Comparison of ENCODE assay signal across 9 mouse cellular contexts in the genomic region with DNA sequence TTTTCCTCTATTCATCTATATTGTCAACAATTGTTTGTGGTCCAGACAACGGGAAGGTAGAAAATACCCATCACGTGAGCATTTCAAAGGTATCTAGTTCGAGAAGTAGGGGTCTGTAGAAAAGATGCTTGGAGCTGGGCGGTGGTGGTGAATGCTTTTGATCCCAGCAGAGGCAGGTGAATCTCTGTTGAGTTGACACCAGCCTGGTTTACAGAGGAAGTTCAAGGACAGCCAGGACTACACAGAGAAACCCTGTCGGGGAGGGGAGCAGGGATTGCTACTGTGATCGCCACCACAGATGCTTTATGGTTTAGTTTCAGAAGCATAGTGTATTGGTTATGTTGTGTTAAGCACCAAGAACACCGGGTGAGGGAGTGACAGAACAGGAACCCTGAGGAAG. TPM values are rescaled to one million over a fixed set of nuclear protein-coding genes. Genes with fewer than 3 reads are reported as not detected.
DNase-seq lines count a peak whose midpoint lies in the region; ATAC-seq and TF ChIP-seq lines count a peak whose summit lies in the region.
"Had no signal": no experiment of that assay in that cellular context is flagged by ENCODE, and none has a peak within 500 bp of the region (broad histone marks: within the 10 kb centered on the region; RNA-seq: fewer than 3 reads in every experiment).

No protein-coding gene starts in this region.

- H3K27me3 ChIP-seq in heart, embryonic 15.5 days: no peaks in the 10 kb centered on the region
- H3K27me3 ChIP-seq in G1E (ENCODE audit: insufficient read depth, low read length): no peaks in the 10 kb centered on the region
- H3K27me3 ChIP-seq in hindbrain, embryonic 11.5 days (ENCODE audit: control insufficient read depth, insufficient read depth, low read length): no peaks in the 10 kb centered on the region
- H3K27me3 ChIP-seq in midbrain, embryonic 12.5 days: no peaks in the 10 kb centered on the region

- no peak for DNase-seq in heart, postnatal 36 days
- DNase-seq in G1E (ENCODE audit: low spot score): no peak
- no peak for DNase-seq in hindbrain, embryonic 11.5 days (ENCODE audit: low spot score)
- no peak for DNase-seq in left cerebral cortex, adult 9 months (ENCODE audit: low spot score in 2 of 2)
- no peak for DNase-seq in cerebellum, postnatal 36 days
- no peak for DNase-seq in ovary, adult 18-20 months (ENCODE audit: low spot score)
- DNase-seq: kidney, adult 11 months had no signal

- no peaks in the 10 kb centered on the region for H3K9me3 ChIP-seq in heart, embryonic 15.5 days (replicated peaks)
- no peaks in the 10 kb centered on the region for H3K9me3 ChIP-seq in G1E (replicated peaks)
- H3K9me3 ChIP-seq in hindbrain, embryonic 11.5 days (ENCODE audit: control insufficient read depth, low read length): no peaks in the 10 kb centered on the region
- H3K9me3 ChIP-seq in midbrain, embryonic 12.5 days: no peaks in the 10 kb centered on the region

- H3K9ac ChIP-seq in heart, embryonic 15.5 days: peak overlapping the region; percentile 77
- H3K9ac ChIP-seq in hindbrain, embryonic 11.5 days (ENCODE audit: low read depth, low read length): peak overlapping the region; percentile 87
- H3K9ac ChIP-seq in midbrain, embryonic 12.5 days (replicated peaks): peak overlapping the region; percentile 85

- intact Hi-C loops in heart, postnatal 36 days (cut with DNase I): no loop called here

- H3K27ac ChIP-seq in heart, embryonic 15.5 days: no peak overlapping the region
- H3K27ac ChIP-seq in hindbrain, embryonic 11.5 days (ENCODE audit: low read depth, low read length): no peak overlapping the region
- H3K27ac ChIP-seq in midbrain, embryonic 12.5 days (replicated peaks): no peak overlapping the region

- peaks cover 23% of the 10 kb centered on the region for H3K36me3 ChIP-seq in heart, embryonic 15.5 days
- peaks cover 58% of the 10 kb centered on the region for H3K36me3 ChIP-seq in G1E (replicated peaks)
- H3K36me3 ChIP-seq in hindbrain, embryonic 11.5 days (ENCODE audit: control insufficient read depth, insufficient read depth, low read length): no peaks in the 10 kb centered on the region
- peaks cover 20% of the 10 kb centered on the region for H3K36me3 ChIP-seq in midbrain, embryonic 12.5 days

- WGBS in heart, embryonic 15.5 days: 18% methylated on average over 7 of the region's 7 CpGs
- WGBS in hindbrain, embryonic 11.5 days: 30% methylated on average over 7 of the region's 7 CpGs
- WGBS in midbrain, embryonic 12.5 days: 24% methylated on average over 7 of the region's 7 CpGs

- H3K4me1 ChIP-seq in heart, embryonic 15.5 days (replicated peaks): peaks cover 22% of the 10 kb centered on the region
- H3K4me1 ChIP-seq in G1E (ENCODE audit: insufficient read depth, low read depth, low read length): peaks cover 23% of the 10 kb centered on the region
- H3K4me1 ChIP-seq in hindbrain, embryonic 11.5 days (replicated peaks; ENCODE audit: control insufficient read depth, insufficient read depth, low read length): peaks cover 3% of the 10 kb centered on the region; the same call in 1 of the 2 replicates
- H3K4me1 ChIP-seq in midbrain, embryonic 12.5 days: peaks cover 21% of the 10 kb centered on the region

- no peak for ATAC-seq in heart, embryonic 15.5 days (replicated peaks; ENCODE audit: insufficient number of reproducible peaks, insufficient read depth, low FRiP score, low read depth)
- no peak for ATAC-seq in G1E (ENCODE audit: extremely low read depth, insufficient number of reproducible peaks, low FRiP score, poor library complexity, severe bottlenecking)
- no peak for ATAC-seq in hindbrain, embryonic 11.5 days (ENCODE audit: low FRiP score)
- no peak for ATAC-seq in midbrain, embryonic 12.5 days (ENCODE audit: low FRiP score, low read depth)

- H3K4me3 ChIP-seq in heart, embryonic 15.5 days: peak overlapping the region; percentile 79
- H3K4me3 ChIP-seq in G1E (ENCODE audit: low read depth, low read length): peak overlapping the region; percentile 85
- peak overlapping the region; percentile 83 for H3K4me3 ChIP-seq in hindbrain, embryonic 11.5 days (ENCODE audit: low read depth, low read length)
- peak overlapping the region; percentile 64 for H3K4me3 ChIP-seq in midbrain, embryonic 12.5 days

- TF ChIP-seq CTCF in G1E (IDR thresholded peaks at IDR 0.05; ENCODE audit: low read depth, low read length): no peak

- peak overlapping the region; percentile 85 for H3K4me2 ChIP-seq in heart, embryonic 15.5 days
- H3K4me2 ChIP-seq in hindbrain, embryonic 11.5 days (replicated peaks; ENCODE audit: low read depth, low read length): peak overlapping the region; percentile 96
- peak overlapping the region; percentile 87 for H3K4me2 ChIP-seq in midbrain, embryonic 12.5 days (replicated peaks)

RNA-seq across cellular contexts. Expression of a gene that starts 1.0 kb away (rescaled TPM):
- 27.5 and 36.5 TPM in 2 replicates for polyA plus RNA-seq in heart, embryonic 15.5 days (2015; fragmentation: Nextera tagmentation; extraction: Ambion mirVana)
- 10 to 100 TPM; 17.7 to 19.0 TPM for total RNA-seq in heart, postnatal 36 days (2021)
- 68.9 and 87.3 TPM in 2 replicates for total RNA-seq in G1E (2014; fragmentation: Nextera tagmentation)
- total RNA-seq in G1E (2017): 42.3 and 47.8 TPM in 2 replicates
- polyA plus RNA-seq in G1E (2012): 37.5 and 50.8 TPM in 2 replicates
- polyA plus RNA-seq in hindbrain, embryonic 11.5 days (2014; fragmentation: Nextera tagmentation; extraction: Ambion mirVana): 50.4 and 54.0 TPM in 2 replicates
- polyA plus RNA-seq in midbrain, embryonic 12.5 days (2016; fragmentation: Nextera tagmentation; extraction: Ambion mirVana): 53.6 and 54.1 TPM in 2 replicates

RNA-seq across cellular contexts. Expression of a gene that starts 12.9 kb away (rescaled TPM):
- polyA plus RNA-seq in heart, embryonic 15.5 days (2015; fragmentation: Nextera tagmentation; extraction: Ambion mirVana): 2.9 and 4.1 TPM in 2 replicates
- total RNA-seq in heart, postnatal 36 days (2021): not detected
- total RNA-seq in G1E (2014; fragmentation: Nextera tagmentation) (not detected in 2 replicates), G1E (2017) (0.87 and 3.2 TPM in 2 replicates)
- polyA plus RNA-seq in G1E (2012): 1.5 and 2.5 TPM in 2 replicates
- polyA plus RNA-seq in hindbrain, embryonic 11.5 days (2014; fragmentation: Nextera tagmentation; extraction: Ambion mirVana): 7.7 and 8.6 TPM in 2 replicates
- polyA plus RNA-seq in midbrain, embryonic 12.5 days (2016; fragmentation: Nextera tagmentation; extraction: Ambion mirVana): 3.5 and 6.3 TPM in 2 replicates

RNA-seq across cellular contexts. Expression of a gene that starts 14.3 kb away (rescaled TPM):
- 10.6 and 12.6 TPM in 2 replicates for polyA plus RNA-seq in heart, embryonic 15.5 days (2015; fragmentation: Nextera tagmentation; extraction: Ambion mirVana)
- 10 to 100 TPM; 10.4 to 12.1 TPM for total RNA-seq in heart, postnatal 36 days (2021)
- total RNA-seq in G1E (2014; fragmentation: Nextera tagmentation) (3.2 and 9.3 TPM in 2 replicates), G1E (2017) (4.0 and 5.6 TPM in 2 replicates)
- polyA plus RNA-seq in G1E (2012): 2.5 and 3.9 TPM in 2 replicates
- 11.9 and 16.4 TPM in 2 replicates for polyA plus RNA-seq in hindbrain, embryonic 11.5 days (2014; fragmentation: Nextera tagmentation; extraction: Ambion mirVana)
- 11.9 and 16.1 TPM in 2 replicates for polyA plus RNA-seq in midbrain, embryonic 12.5 days (2016; fragmentation: Nextera tagmentation; extraction: Ambion mirVana)

RNA-seq across cellular contexts. Expression of a gene that starts 14.5 kb away (rescaled TPM):
- 27.9 and 32.3 TPM in 2 replicates for polyA plus RNA-seq in heart, embryonic 15.5 days (2015; fragmentation: Nextera tagmentation; extraction: Ambion mirVana)
- total RNA-seq in heart, postnatal 36 days (2021): 10 to 100 TPM; 42.3 to 43.1 TPM
- 38.2 and 52.2 TPM in 2 replicates for total RNA-seq in G1E (2014; fragmentation: Nextera tagmentation)
- 48.7 and 50.3 TPM in 2 replicates for total RNA-seq in G1E (2017)
- polyA plus RNA-seq in G1E (2012): 47.9 and 55.8 TPM in 2 replicates
- 31.4 and 33.6 TPM in 2 replicates for polyA plus RNA-seq in hindbrain, embryonic 11.5 days (2014; fragmentation: Nextera tagmentation; extraction: Ambion mirVana)
- polyA plus RNA-seq in midbrain, embryonic 12.5 days (2016; fragmentation: Nextera tagmentation; extraction: Ambion mirVana): 68.6 and 71.1 TPM in 2 replicates

RNA-seq across cellular contexts. Expression of a gene that starts 41.5 kb away (rescaled TPM):
- polyA plus RNA-seq in heart, embryonic 15.5 days (2015; fragmentation: Nextera tagmentation; extraction: Ambion mirVana): 7.8 and 10.5 TPM in 2 replicates
- total RNA-seq in heart, postnatal 36 days (2021): 10 to 100 TPM; 18.1 to 22.4 TPM
- total RNA-seq in G1E (2014; fragmentation: Nextera tagmentation): 11.3 and 11.8 TPM in 2 replicates
- 8.7 and 9.0 TPM in 2 replicates for total RNA-seq in G1E (2017)
- polyA plus RNA-seq in G1E (2012): 23.2 and 24.3 TPM in 2 replicates
- polyA plus RNA-seq in hindbrain, embryonic 11.5 days (2014; fragmentation: Nextera tagmentation; extraction: Ambion mirVana): 28.0 and 31.0 TPM in 2 replicates
- 39.9 and 42.8 TPM in 2 replicates for polyA plus RNA-seq in midbrain, embryonic 12.5 days (2016; fragmentation: Nextera tagmentation; extraction: Ambion mirVana)
